Mouse (Mus musculus): Measurements from ENCODE around the gene Ccl8. TPM values are rescaled to one million over a fixed set of nuclear protein-coding genes. Genes with fewer than 3 reads are reported as not detected.

Ccl8 gene
- 1.4 and 6.1 TPM in 2 replicates for polyA plus RNA-seq (2012; rRNA removed)

GRCm38 (mm10) chr11:82114885-82115284 is at the start of gene Ccl8:
Gene Ccl8 (plus strand): TSS chr11:82115185.

GRCm38 (mm10) chr11:82101529-82101928 is 13.5 kb upstream of the Ccl8 start, which contains the start of gene Ccl12:
Gene Ccl12 (plus strand): TSS chr11:82101845.

Other genes with a start within 250 kb of the Ccl8 start
- gene Asic2, start 146.7 kb upstream of the Ccl8 start, polyA plus RNA-seq (2012; rRNA removed), result 1.2 and 1.7 TPM in 2 replicates
- gene Ccl2, start 79.6 kb upstream of the Ccl8 start, polyA plus RNA-seq (2012; rRNA removed), result 2.6 and 3.2 TPM in 2 replicates
- not detected in 2 replicates for gene Gm17268, start 76.6 kb upstream of the Ccl8 start, polyA plus RNA-seq (2012; rRNA removed)
- gene Ccl7, start 69.5 kb upstream of the Ccl8 start, polyA plus RNA-seq (2012; rRNA removed), result 0.76 and 0.98 TPM in 2 replicates
- gene Ccl11, start 57.4 kb upstream of the Ccl8 start, polyA plus RNA-seq (2012; rRNA removed), result 11.0 and 11.4 TPM in 2 replicates
- 1.2 TPM in 2 replicates for gene Ccl12, start 13.3 kb upstream of the Ccl8 start, polyA plus RNA-seq (2012; rRNA removed)
- gene Ccl1, start 190.5 kb downstream of the Ccl8 start, polyA plus RNA-seq (2012; rRNA removed), result not detected in 2 replicates